Mouse (Mus musculus): Measurements from ENCODE around the gene Atxn1. TPM values are rescaled to one million over a fixed set of nuclear protein-coding genes. Genes with fewer than 3 reads are reported as not detected.

The Atxn1 gene
- polyA plus RNA-seq, 1 experiment from 2014 or later: 8.5 TPM

DNA sequence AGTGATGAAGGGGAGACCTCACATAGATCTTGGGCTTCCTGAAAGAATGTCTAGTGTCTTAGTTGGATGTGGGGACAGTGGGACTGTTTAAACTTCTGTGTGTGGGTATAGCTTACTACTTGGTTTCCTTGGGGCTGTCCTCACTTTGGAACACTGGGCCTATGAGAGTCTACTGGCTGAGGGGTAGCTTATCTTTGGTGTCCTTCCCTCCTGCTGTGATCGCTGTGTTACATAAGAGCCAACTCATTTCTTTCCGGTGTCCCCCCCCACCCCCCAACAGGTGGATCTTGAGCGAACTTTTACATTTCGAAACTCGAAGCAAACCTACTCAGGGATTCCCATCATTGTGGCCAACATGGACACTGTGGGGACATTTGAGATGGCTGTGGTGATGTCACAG is 450.7 kb downstream of the Atxn1 start:
- Histone ChIP-seq H3K27ac (no peak overlapping the region), H3K27me3 (no peaks in the 10 kb centered on the region), H3K4me3 (no peak overlapping the region), H3K4me1 (peaks cover 50% of the 10 kb centered on the region), H3K9me3 (no peaks in the 10 kb centered on the region), H3K4me2 (no peak overlapping the region), H3K9ac (no peak overlapping the region), H3K36me3 (no peaks in the 10 kb centered on the region)
- no peak for ATAC-seq (ENCODE audit: borderline replicate concordance, extremely low read depth, low FRiP score, low TSS enrichment)
- 82% methylated on average over 5 of the region's 5 CpGs for WGBS

- no peak overlapping the region for H3K4me3 ChIP-seq
- H3K4me1 ChIP-seq: peaks cover 58% of the 10 kb centered on the region
- no peak overlapping the region for H3K4me2 ChIP-seq
- H3K36me3 ChIP-seq: no peaks in the 10 kb centered on the region
- no peak for ATAC-seq (ENCODE audit: borderline replicate concordance, extremely low read depth, low FRiP score, low TSS enrichment)
- H3K9me3 ChIP-seq: no peaks in the 10 kb centered on the region
- H3K9ac ChIP-seq: no peak overlapping the region
- no peaks in the 10 kb centered on the region for H3K27me3 ChIP-seq
- WGBS: 62% methylated on average over 12 of the region's 12 CpGs
- no peak overlapping the region for H3K27ac ChIP-seq
Observed at GRCm38 (mm10) chr13:45513009-45513984, 451.5 kb downstream of the Atxn1 start.

- H3K9ac ChIP-seq: no peak overlapping the region
- H3K4me1 ChIP-seq: peaks cover 65% of the 10 kb centered on the region
- H3K27ac ChIP-seq: peak overlapping the region; percentile 4; the same call in 1 of the 2 replicates
- no peaks in the 10 kb centered on the region for H3K9me3 ChIP-seq
- 71% methylated on average over 8 of the region's 8 CpGs for WGBS
- H3K4me3 ChIP-seq: no peak overlapping the region
- ATAC-seq (ENCODE audit: borderline replicate concordance, extremely low read depth, low FRiP score, low TSS enrichment): no peak
- no peak overlapping the region for H3K4me2 ChIP-seq
- H3K36me3 ChIP-seq: no peaks in the 10 kb centered on the region
- no peaks in the 10 kb centered on the region for H3K27me3 ChIP-seq
Observed at GRCm38 (mm10) chr13:45512531-45512930, 452.3 kb downstream of the Atxn1 start.

DNA sequence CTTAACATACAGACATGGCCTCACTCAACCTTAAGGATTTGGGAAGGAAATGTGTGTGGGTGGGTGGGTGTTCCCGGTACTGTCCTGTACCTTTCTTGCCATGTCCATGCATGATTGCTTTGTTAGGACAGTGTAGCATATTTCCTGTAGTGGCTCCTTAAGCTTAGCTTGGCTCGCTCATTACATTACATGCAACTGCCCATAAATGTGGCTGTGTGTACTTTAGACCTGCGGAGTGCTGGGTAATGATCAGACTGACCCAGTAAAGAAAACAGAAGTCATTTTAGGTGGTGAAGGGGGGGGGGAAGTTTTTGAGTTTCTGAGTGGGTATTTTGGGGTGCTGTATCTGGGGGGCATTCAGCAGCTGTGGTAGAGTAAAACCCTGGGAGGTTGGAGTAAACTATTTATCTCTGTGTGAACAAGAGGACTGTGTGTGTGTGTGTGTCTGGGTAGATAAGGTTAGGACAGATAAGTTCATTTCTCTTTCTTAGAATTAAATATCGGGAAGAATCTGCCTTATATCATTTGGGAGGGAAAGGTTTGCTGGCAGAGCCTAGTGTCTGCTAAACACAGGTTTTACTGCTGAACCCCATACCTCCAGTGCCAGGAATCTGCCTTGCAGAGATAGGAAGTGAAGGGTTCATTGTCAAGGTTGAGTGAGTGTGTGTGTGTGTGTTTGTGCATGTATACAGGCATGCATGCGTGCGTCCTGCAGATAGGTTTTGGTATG is 452.9 kb downstream of the Atxn1 start:
- H3K9ac ChIP-seq: no peak overlapping the region
- whole genome bisulfite sequencing: 58% methylated on average over 6 of the region's 6 CpGs
- H3K4me3 ChIP-seq: no peak overlapping the region
- no peaks in the 10 kb centered on the region for H3K36me3 ChIP-seq
- no peak overlapping the region for H3K4me2 ChIP-seq
- peaks cover 62% of the 10 kb centered on the region for H3K4me1 ChIP-seq
- no peaks in the 10 kb centered on the region for H3K27me3 ChIP-seq
- ATAC-seq (ENCODE audit: borderline replicate concordance, extremely low read depth, low FRiP score, low TSS enrichment): no peak
- H3K27ac ChIP-seq: 0 out of 2 replicates have a peak overlapping the region, but pooled peaks have one; percentile 4
- H3K9me3 ChIP-seq: no peaks in the 10 kb centered on the region

GRCm38 (mm10) chr13:45509366-45509765 is 455.4 kb downstream of the Atxn1 start:
- H3K4me1 ChIP-seq: peaks cover 41% of the 10 kb centered on the region

DNA sequence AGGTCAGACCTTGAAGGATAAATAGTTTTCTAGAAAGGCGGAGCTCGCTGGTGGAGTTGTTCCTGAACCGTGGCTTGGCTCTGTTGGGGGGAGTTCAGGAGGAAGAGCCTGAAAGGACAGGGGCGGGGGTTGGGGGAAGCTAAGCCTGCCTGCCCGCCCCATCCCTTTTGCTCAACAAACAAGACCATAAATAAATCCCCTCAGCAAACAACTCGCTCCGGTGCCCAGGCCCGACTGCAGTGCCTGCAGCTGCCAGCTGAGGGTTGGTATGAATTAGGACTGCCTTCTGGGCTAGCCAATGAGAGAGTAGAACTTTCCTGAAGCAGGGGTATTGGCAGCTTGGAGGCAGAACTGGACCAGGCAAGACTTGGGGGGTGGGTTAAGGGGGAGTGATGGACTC is 456.3 kb downstream of the Atxn1 start:
- Histone ChIP-seq H3K9me3 (no peaks in the 10 kb centered on the region), H3K4me1 (peaks cover 40% of the 10 kb centered on the region), H3K36me3 (no peaks in the 10 kb centered on the region), H3K4me3 (peak overlapping the region; percentile 57), H3K27ac (no peak overlapping the region), H3K9ac (no peak overlapping the region; the same call in 1 of the 2 replicates), H3K27me3 (no peaks in the 10 kb centered on the region), H3K4me2 (peak overlapping the region; percentile 92)
- WGBS: 4% methylated on average over 8 of the region's 8 CpGs
- no peak for ATAC-seq (ENCODE audit: borderline replicate concordance, extremely low read depth, low FRiP score, low TSS enrichment)

More at GRCm38 (mm10) chr13:45509366-45509765, 455.4 kb downstream of the Atxn1 start:
- ATAC-seq (ENCODE audit: borderline replicate concordance, extremely low read depth, low FRiP score, low TSS enrichment): no peak
- no peak overlapping the region for H3K9ac ChIP-seq
- H3K27me3 ChIP-seq: no peaks in the 10 kb centered on the region
- H3K27ac ChIP-seq: no peak overlapping the region
- H3K4me2 ChIP-seq: peak overlapping the region; percentile 92; the same call in 1 of the 2 replicates
- no peaks in the 10 kb centered on the region for H3K9me3 ChIP-seq
- H3K36me3 ChIP-seq: no peaks in the 10 kb centered on the region
- 71% methylated on average over 6 of the region's 6 CpGs for WGBS
- no peak overlapping the region for H3K4me3 ChIP-seq

- Histone ChIP-seq H3K36me3 (no peaks in the 10 kb centered on the region), H3K9ac (peak within 1 kb of the TSS; percentile 47), H3K4me3 (peak within 1 kb of the TSS; percentile 57), H3K27ac (peak within 1 kb of the TSS; percentile 29; the same call in 1 of the 2 replicates), H3K9me3 (no peaks in the 10 kb centered on the region), H3K4me1 (peaks cover 31% of the 10 kb centered on the region), H3K4me2 (peak within 1 kb of the TSS; percentile 92), H3K27me3 (no peaks in the 10 kb centered on the region)
- peak; percentile 90 for ATAC-seq (ENCODE audit: borderline replicate concordance, extremely low read depth, low FRiP score, low TSS enrichment)
- under 1% methylated on average over 63 of the region's 63 CpGs for WGBS
Observed at GRCm38 (mm10) chr13:45507274-45508229, 457.3 kb downstream of the Atxn1 start, which contains the start of gene Gmpr. Gmpr (plus strand) TSS chr13:45507444.

- no peak for ATAC-seq (ENCODE audit: borderline replicate concordance, extremely low read depth, low FRiP score, low TSS enrichment)
Observed at GRCm38 (mm10) chr13:45505546-45505945, 459.3 kb downstream of the Atxn1 start.

DNA sequence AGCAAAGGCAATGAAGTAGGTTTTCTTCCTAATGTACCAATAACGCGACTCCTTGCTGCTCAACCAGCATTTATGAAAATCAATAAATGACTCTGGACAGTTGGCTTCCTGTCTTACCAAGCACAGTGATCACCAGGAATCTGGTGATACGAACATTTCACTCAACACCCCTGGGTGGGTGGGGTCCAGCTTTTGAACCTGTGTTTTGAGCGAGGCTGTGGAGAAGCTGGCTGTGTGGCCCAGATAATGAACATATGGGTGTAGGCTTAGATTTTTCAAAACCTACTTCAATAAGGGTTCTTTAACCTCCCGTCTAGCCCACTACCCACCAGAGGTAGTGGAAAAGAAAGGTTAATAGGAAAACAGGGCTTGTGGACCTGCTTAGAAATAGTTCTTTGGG is 462.0 kb downstream of the Atxn1 start:
- no peak overlapping the region for H3K4me2 ChIP-seq
- H3K27ac ChIP-seq: no peak overlapping the region
- H3K4me1 ChIP-seq: peaks cover 3% of the 10 kb centered on the region; the same call in 1 of the 2 replicates
- no peak for ATAC-seq (ENCODE audit: borderline replicate concordance, extremely low read depth, low FRiP score, low TSS enrichment)
- H3K9ac ChIP-seq: no peak overlapping the region
- no peaks in the 10 kb centered on the region for H3K36me3 ChIP-seq
- H3K4me3 ChIP-seq: no peak overlapping the region
- WGBS: 76% methylated on average over 5 of the region's 5 CpGs
- no peaks in the 10 kb centered on the region for H3K9me3 ChIP-seq
- H3K27me3 ChIP-seq: no peaks in the 10 kb centered on the region

More at GRCm38 (mm10) chr13:45505546-45505945, 459.3 kb downstream of the Atxn1 start:
- Histone ChIP-seq H3K27ac (no peak overlapping the region), H3K9ac (no peak overlapping the region), H3K4me3 (no peak overlapping the region), H3K9me3 (no peaks in the 10 kb centered on the region), H3K4me1 (peaks cover 17% of the 10 kb centered on the region), H3K36me3 (no peaks in the 10 kb centered on the region), H3K27me3 (no peaks in the 10 kb centered on the region), H3K4me2 (no peak overlapping the region)
- WGBS: 87% methylated on average over 3 of the region's 3 CpGs

- Histone ChIP-seq H3K4me3 (no peak overlapping the region), H3K36me3 (no peaks in the 10 kb centered on the region), H3K27ac (no peak overlapping the region), H3K27me3 (no peaks in the 10 kb centered on the region), H3K4me2 (no peak overlapping the region), H3K9ac (no peak overlapping the region), H3K4me1 (no peaks in the 10 kb centered on the region), H3K9me3 (no peaks in the 10 kb centered on the region)
- ATAC-seq (ENCODE audit: borderline replicate concordance, extremely low read depth, low FRiP score, low TSS enrichment): no peak
- WGBS: 78% methylated on average over 3 of the region's 3 CpGs
Observed at GRCm38 (mm10) chr13:45499906-45500305, 464.9 kb downstream of the Atxn1 start.

All from lung, embryonic 15.5 days (tissue).